Mouse (Mus musculus) liver, postnatal 0 days (tissue): ENCODE measurements around the gene Cidec.

ENCODE experiments used
- CTCF ChIP-seq: sonication (generic); IDR thresholded peaks from 2 replicates; pipeline ENCODE4 v1.5.1; 2016; ENCODE audit warnings: antibody characterized with exemption, low read depth
- EP300 ChIP-seq: IDR thresholded peaks from 2 replicates; pipeline ENCODE4 v1.6.1; 2016; ENCODE audit warnings: antibody characterized with exemption, low read depth, mild to moderate bottlenecking

- no peak for TF ChIP-seq EP300
- TF ChIP-seq CTCF: no peak
Observed at GRCm38 (mm10) chr6:113442087-113442441, 6.5 kb upstream of the Cidec start.
